Mouse (Mus musculus): ENCODE data around the gene Tbc1d20.

GRCm38 (mm10) chr2:152313926-152314325 is 20.3 kb downstream of the Tbc1d20 start:
- no peak for TF ChIP-seq CTCF (IDR thresholded peaks at IDR 0.05; ENCODE audit: extremely low read depth, insufficient read depth, low read length)
- TF ChIP-seq POLR2A (IDR thresholded peaks at IDR 0.05; ENCODE audit: extremely low read depth, insufficient read depth, low read length) = no peak
